Mouse (Mus musculus) midbrain, postnatal 0 days (tissue): ENCODE data around the gene Ppt2. TPM values are rescaled to one million over a fixed set of nuclear protein-coding genes. Genes with fewer than 3 reads are reported as not detected.

Experiments used
- ATAC-seq: fragments of 200-750 bp; cut with Nextera tagmentation; 2 replicates; pipeline ENCODE4 v1.8.0; 2017; ENCODE audit warnings: moderate number of reproducible peaks, mild to moderate bottlenecking, moderate TSS enrichment, moderate library complexity; ENCODE audit not compliant: low FRiP score
- DNase-seq: peaks from one replicate; pipeline ENCODE4 v3.0.0-alpha.2; 2015; ENCODE audit warnings: low spot score
- H3K27ac ChIP-seq: fragments of 300-500 bp; sonication (generic); 2 replicates; pipeline ENCODE4 v1.5.1; 2014; ENCODE audit warnings: low read depth, mild to moderate bottlenecking, low read length, mixed read lengths
- H3K27me3 ChIP-seq: fragments of 300-500 bp; sonication (generic); 2 replicates; pipeline ENCODE4 v1.6.1; 2014; ENCODE audit warnings: low read length, control low read depth, mixed read lengths; ENCODE audit not compliant: insufficient read depth
- H3K36me3 ChIP-seq: fragments of 300-500 bp; sonication (generic); 2 replicates; pipeline ENCODE4 v1.6.1; 2014; ENCODE audit warnings: low read length, control low read depth, mixed read lengths; ENCODE audit not compliant: insufficient read depth
- H3K4me1 ChIP-seq: fragments of 300-500 bp; sonication (generic); 2 replicates; pipeline ENCODE4 v1.6.1; 2014; ENCODE audit warnings: mild to moderate bottlenecking, control low read depth, antibody characterized with exemption, low read length, mixed read lengths; ENCODE audit not compliant: insufficient read depth
- H3K4me2 ChIP-seq: fragments of 300-500 bp; sonication (generic); 2 replicates; pipeline ENCODE4 v1.6.1; 2014; ENCODE audit warnings: low read depth, mild to moderate bottlenecking, low read length, mixed read lengths; ENCODE audit not compliant: poor library complexity, severe bottlenecking
- H3K4me3 ChIP-seq: fragments of 300-500 bp; sonication (generic); 2 replicates; pipeline ENCODE4 v1.5.1; 2014; ENCODE audit warnings: low read depth, mild to moderate bottlenecking, low read length, moderate library complexity
- H3K9ac ChIP-seq: fragments of 300-500 bp; sonication (generic); replicated peaks from 2 replicates; pipeline ENCODE4 v1.6.1; 2014; ENCODE audit warnings: mild to moderate bottlenecking, low read length, moderate library complexity, mixed read lengths; ENCODE audit not compliant: poor library complexity, severe bottlenecking
- H3K9me3 ChIP-seq: fragments of 300-500 bp; sonication (generic); 2 replicates; pipeline ENCODE4 v1.6.1; 2016; ENCODE audit warnings: low read length, control low read depth
- CTCF ChIP-seq: IDR thresholded peaks from 2 replicates; pipeline ENCODE4 v1.5.1; 2016; ENCODE audit warnings: antibody characterized with exemption, mild to moderate bottlenecking
- WGBS: fragments of 180-500 bp; shearing (Covaris S2); extraction: QIAGEN DNeasy Blood & Tissue Kit; methylation state at CpG from one replicate; pipeline ENCODE4 v1.1.7; 2014; 5-methylcytosine and 5-hydroxymethylcytosine counted together
- polyA plus RNA-seq: library from polyadenylated mRNA; unstranded; fragments of >200 nt; fragmentation: Nextera tagmentation; extraction: Ambion mirVana; gene quantifications from 2 replicates; pipeline ENCODE4 v1.2.1, GENCODE M21; 2015
- total RNA-seq: library from RNA; depleted of rRNA; stranded (reverse); fragments of >200 nt; gene quantifications from 2 replicates; pipeline ENCODE4 v1.2.3, GENCODE M21; 2014

The Ppt2 gene
- total and polyA plus RNA-seq, 2 experiments from 2014 or later: 18.0 to 31.0 TPM

- Histone ChIP-seq H3K27ac (no peak overlapping the region), H3K4me2 (no peak overlapping the region), H3K4me1 (no peaks in the 10 kb centered on the region), H3K4me3 (no peak overlapping the region), H3K9me3 (no peaks in the 10 kb centered on the region), H3K27me3 (no peaks in the 10 kb centered on the region), H3K9ac (no peak overlapping the region), H3K36me3 (no peaks in the 10 kb centered on the region)
- DNase-seq (no peak), ATAC-seq (no peak)
- 84% methylated on average over 7 of the region's 7 CpGs for whole genome bisulfite sequencing
- no peak for TF ChIP-seq CTCF
These were observed 11.3 kb upstream of the Ppt2 start for GRCm38 (mm10) chr17:34639461-34640255.

- no peak for DNase-seq
- WGBS: 57% methylated on average over 3 of the region's 3 CpGs
- TF ChIP-seq CTCF: no peak
- H3K9me3 ChIP-seq: no peaks in the 10 kb centered on the region
- H3K27ac ChIP-seq: no peak overlapping the region
- no peaks in the 10 kb centered on the region for H3K36me3 ChIP-seq
- H3K4me1 ChIP-seq: no peaks in the 10 kb centered on the region
- H3K27me3 ChIP-seq: no peaks in the 10 kb centered on the region
- no peak for ATAC-seq
- no peak overlapping the region for H3K9ac ChIP-seq
- no peak overlapping the region for H3K4me3 ChIP-seq
- H3K4me2 ChIP-seq: no peak overlapping the region
These were observed 9.1 kb upstream of the Ppt2 start for GRCm38 (mm10) chr17:34637459-34637858.

- H3K9me3 ChIP-seq: no peaks in the 10 kb centered on the region
- no peak for DNase-seq
- H3K4me3 ChIP-seq: no peak overlapping the region
- TF ChIP-seq CTCF: no peak
- H3K9ac ChIP-seq: no peak overlapping the region
- peaks cover 4% of the 10 kb centered on the region; the same call in 1 of the 2 replicates for H3K4me1 ChIP-seq
- no peak for ATAC-seq
- H3K4me2 ChIP-seq: no peak overlapping the region
- no peaks in the 10 kb centered on the region for H3K27me3 ChIP-seq
- 76% methylated on average over 2 of the region's 2 CpGs for WGBS
- no peaks in the 10 kb centered on the region for H3K36me3 ChIP-seq
- H3K27ac ChIP-seq: no peak overlapping the region
These were observed 7.4 kb upstream of the Ppt2 start for GRCm38 (mm10) chr17:34635671-34636070.

DNA sequence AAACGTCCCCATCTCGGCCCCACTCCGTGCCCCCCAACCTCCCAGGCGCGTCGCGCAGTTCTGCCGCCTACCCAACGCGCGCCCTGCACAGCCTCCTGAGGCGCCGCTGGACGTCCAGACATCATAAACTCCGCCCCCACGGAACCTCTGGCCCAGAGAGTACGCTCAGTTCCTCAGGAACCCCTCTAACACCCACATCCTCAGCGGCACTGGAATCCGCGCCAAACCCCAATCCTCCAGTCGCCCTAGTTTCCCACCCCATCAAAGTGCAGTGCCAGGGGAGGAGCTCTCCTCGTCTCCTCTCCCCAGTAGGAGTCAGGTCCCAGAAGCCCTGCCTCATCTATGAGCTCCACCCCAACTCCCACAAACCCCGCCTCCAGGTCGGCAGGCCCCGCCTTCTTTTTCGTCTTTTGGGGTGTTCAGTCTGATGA lies 4.0 kb upstream of the Ppt2 start:
- H3K27ac ChIP-seq: no peak overlapping the region
- H3K27me3 ChIP-seq: no peaks in the 10 kb centered on the region
- DNase-seq: peak; percentile 59
- peak overlapping the region; percentile 54; the same call in 1 of the 2 replicates for H3K9ac ChIP-seq
- H3K9me3 ChIP-seq: no peaks in the 10 kb centered on the region
- no peak for ATAC-seq
- WGBS: 5% methylated on average over 26 of the region's 26 CpGs
- H3K4me2 ChIP-seq: peak overlapping the region; percentile 89
- H3K36me3 ChIP-seq: no peaks in the 10 kb centered on the region
- peaks cover 15% of the 10 kb centered on the region for H3K4me1 ChIP-seq
- TF ChIP-seq CTCF: no peak
- peak overlapping the region; percentile 74 for H3K4me3 ChIP-seq

DNA sequence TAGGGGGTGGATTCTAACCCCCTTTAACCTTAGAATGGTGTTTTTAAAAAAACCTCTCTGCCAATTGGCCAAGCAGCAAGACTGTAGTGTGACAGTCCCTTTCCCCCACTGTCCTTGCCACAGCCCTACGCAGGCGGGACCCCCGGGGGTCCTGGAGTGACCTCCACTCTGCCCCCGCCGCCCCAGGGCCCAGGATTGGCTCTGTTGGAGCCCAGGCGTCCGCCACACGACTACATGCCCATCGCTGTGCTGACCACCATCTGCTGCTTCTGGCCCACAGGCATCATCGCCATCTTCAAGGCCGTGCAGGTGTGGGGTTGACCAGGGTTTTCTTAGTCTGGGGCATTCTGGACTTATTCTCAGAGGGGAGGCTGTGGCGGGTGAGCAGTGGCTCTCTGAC lies 3.3 kb upstream of the Ppt2 start:
- H3K27me3 ChIP-seq: no peaks in the 10 kb centered on the region
- peaks cover 15% of the 10 kb centered on the region for H3K4me1 ChIP-seq
- TF ChIP-seq CTCF: no peak
- DNase-seq (no peak), ATAC-seq (no peak)
- H3K9ac ChIP-seq: peak overlapping the region; percentile 54
- H3K4me3 ChIP-seq: peak overlapping the region; percentile 74
- 11% methylated on average over 12 of the region's 12 CpGs for WGBS
- H3K4me2 ChIP-seq: peak overlapping the region; percentile 89
- H3K9me3 ChIP-seq: no peaks in the 10 kb centered on the region
- no peaks in the 10 kb centered on the region for H3K36me3 ChIP-seq
- no peak overlapping the region for H3K27ac ChIP-seq

- H3K4me1 ChIP-seq: peaks cover 20% of the 10 kb centered on the region
- no peak for ATAC-seq
- no peak for TF ChIP-seq CTCF
These were observed 2.5 kb upstream of the Ppt2 start for GRCm38 (mm10) chr17:34630761-34631301.

More at GRCm38 (mm10) chr17:34630761-34631301, 2.5 kb upstream of the Ppt2 start:
- Histone ChIP-seq H3K36me3 (no peaks in the 10 kb centered on the region), H3K9ac (peak overlapping the region; percentile 54), H3K27ac (no peak overlapping the region), H3K4me3 (peak overlapping the region; percentile 74), H3K4me2 (peak overlapping the region; percentile 89), H3K27me3 (no peaks in the 10 kb centered on the region), H3K9me3 (no peaks in the 10 kb centered on the region)
- no peak for DNase-seq
- 3% methylated on average over 42 of the region's 48 CpGs for WGBS
